Mouse (Mus musculus): ENCODE measurements around the gene Lrrc75b. TPM values are rescaled to one million over a fixed set of nuclear protein-coding genes. Genes with fewer than 3 reads are reported as not detected.

Lrrc75b gene
- total and polyA plus RNA-seq, 2 experiments from 2014 or later: 37.5 to 41.4 TPM

DNA sequence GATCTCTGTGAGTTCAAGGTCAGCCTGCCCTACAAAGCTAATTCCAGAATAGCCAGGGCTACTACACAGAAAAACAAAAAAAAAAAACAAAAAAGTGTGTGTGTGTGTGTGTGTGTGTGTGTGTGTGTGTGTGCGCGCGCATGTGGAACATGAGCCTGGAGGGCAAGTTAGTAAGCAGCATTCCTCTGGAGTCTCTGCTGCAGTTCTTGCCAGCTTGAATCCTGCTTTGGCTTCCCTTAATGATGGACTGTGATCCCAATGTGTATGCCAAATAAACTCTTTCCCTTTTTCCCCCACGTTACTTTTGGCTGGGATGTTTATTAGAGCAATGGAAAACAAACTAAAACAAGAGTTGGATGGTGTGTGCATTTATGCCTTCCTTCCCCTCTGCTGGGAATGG, 38.5 kb downstream of the Lrrc75b start:
- H3K36me3 ChIP-seq (ENCODE audit: insufficient read depth, low read length): peaks cover 23% of the 10 kb centered on the region
- 94% methylated on average over 4 of the region's 4 CpGs for WGBS
- no peak for TF ChIP-seq CTCF (IDR thresholded peaks at IDR 0.05)
- no peak overlapping the region for H3K4me2 ChIP-seq (ENCODE audit: low read depth, low read length, poor library complexity, severe bottlenecking)
- ATAC-seq (ENCODE audit: low FRiP score) (no peak), DNase-seq (ENCODE audit: low spot score) (no peak)
- H3K27ac ChIP-seq (ENCODE audit: low read depth, low read length): no peak overlapping the region
- H3K9me3 ChIP-seq (ENCODE audit: low read length): no peaks in the 10 kb centered on the region
- no peak overlapping the region for H3K4me3 ChIP-seq (ENCODE audit: low read depth, low read length)
- no peak overlapping the region for H3K9ac ChIP-seq (replicated peaks; ENCODE audit: low read length, poor library complexity, severe bottlenecking)
- no peaks in the 10 kb centered on the region for H3K27me3 ChIP-seq (ENCODE audit: insufficient read depth, low read length)
- H3K4me1 ChIP-seq (ENCODE audit: insufficient read depth, low read length): peaks cover 6% of the 10 kb centered on the region; the same call in 1 of the 2 replicates

GRCm38 (mm10) chr10:75520581-75520980, 39.5 kb downstream of the Lrrc75b start:
- Histone ChIP-seq H3K4me3 (ENCODE audit: low read depth, low read length) (no peak overlapping the region), H3K4me2 (ENCODE audit: low read depth, low read length, poor library complexity, severe bottlenecking) (no peak overlapping the region), H3K9ac (replicated peaks; ENCODE audit: low read length, poor library complexity, severe bottlenecking) (no peak overlapping the region), H3K27ac (ENCODE audit: low read depth, low read length) (no peak overlapping the region), H3K36me3 (ENCODE audit: insufficient read depth, low read length) (peaks cover 18% of the 10 kb centered on the region), H3K9me3 (ENCODE audit: low read length) (no peaks in the 10 kb centered on the region), H3K4me1 (ENCODE audit: insufficient read depth, low read length) (peaks cover 12% of the 10 kb centered on the region), H3K27me3 (ENCODE audit: insufficient read depth, low read length) (no peaks in the 10 kb centered on the region)
- no peak for DNase-seq (ENCODE audit: low spot score)
- WGBS: 92% methylated on average over 5 of the region's 5 CpGs
- ATAC-seq (ENCODE audit: low FRiP score): no peak
- no peak for TF ChIP-seq CTCF (IDR thresholded peaks at IDR 0.05)

DNA sequence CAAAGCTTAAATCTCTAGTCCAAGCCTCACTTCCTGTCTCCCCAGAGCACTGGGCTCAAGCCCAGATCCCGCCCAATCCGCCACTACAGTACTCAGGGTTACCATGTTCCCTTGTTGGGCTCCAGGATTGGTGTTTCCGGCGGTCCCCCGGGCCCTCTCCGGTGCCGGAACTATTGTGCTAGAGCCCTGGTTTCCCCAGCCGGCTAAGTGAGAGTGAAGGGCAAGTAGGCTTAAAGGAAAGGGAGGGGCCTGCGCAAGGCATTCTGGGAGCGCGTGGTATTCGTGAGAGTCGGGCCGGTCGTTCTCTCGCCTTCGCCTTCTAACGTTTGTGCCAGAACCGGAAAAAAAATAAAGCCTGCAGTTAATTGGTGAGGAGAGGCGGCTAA, 42.4 kb downstream of the Lrrc75b start, which contains the start of gene Gucd1:
Gucd1 (minus strand) TSS at position 215 of the 386 bp plus-strand sequence.
- peak; percentile 95 for ATAC-seq (ENCODE audit: low FRiP score)
- peak within 1 kb of the TSS; percentile 92 for H3K27ac ChIP-seq (ENCODE audit: low read depth, low read length)
- peak; percentile 98 for DNase-seq (ENCODE audit: low spot score)
- peak within 1 kb of the TSS; percentile 89 for H3K4me3 ChIP-seq (ENCODE audit: low read depth, low read length)
- H3K27me3 ChIP-seq (ENCODE audit: insufficient read depth, low read length): no peaks in the 10 kb centered on the region
- peak; percentile 25; the same call in 1 of the 2 replicates for TF ChIP-seq CTCF (IDR thresholded peaks at IDR 0.05)
- H3K36me3 ChIP-seq (ENCODE audit: insufficient read depth, low read length): peaks cover 12% of the 10 kb centered on the region
- under 1% methylated on average over 20 of the region's 20 CpGs for WGBS
- H3K9me3 ChIP-seq (ENCODE audit: low read length): no peaks in the 10 kb centered on the region
- H3K9ac ChIP-seq (replicated peaks; ENCODE audit: low read length, poor library complexity, severe bottlenecking): peak within 1 kb of the TSS; percentile 89
- peaks cover 12% of the 10 kb centered on the region for H3K4me1 ChIP-seq (ENCODE audit: insufficient read depth, low read length)
- peak within 1 kb of the TSS; percentile 84 for H3K4me2 ChIP-seq (ENCODE audit: low read depth, low read length, poor library complexity, severe bottlenecking)

DNA sequence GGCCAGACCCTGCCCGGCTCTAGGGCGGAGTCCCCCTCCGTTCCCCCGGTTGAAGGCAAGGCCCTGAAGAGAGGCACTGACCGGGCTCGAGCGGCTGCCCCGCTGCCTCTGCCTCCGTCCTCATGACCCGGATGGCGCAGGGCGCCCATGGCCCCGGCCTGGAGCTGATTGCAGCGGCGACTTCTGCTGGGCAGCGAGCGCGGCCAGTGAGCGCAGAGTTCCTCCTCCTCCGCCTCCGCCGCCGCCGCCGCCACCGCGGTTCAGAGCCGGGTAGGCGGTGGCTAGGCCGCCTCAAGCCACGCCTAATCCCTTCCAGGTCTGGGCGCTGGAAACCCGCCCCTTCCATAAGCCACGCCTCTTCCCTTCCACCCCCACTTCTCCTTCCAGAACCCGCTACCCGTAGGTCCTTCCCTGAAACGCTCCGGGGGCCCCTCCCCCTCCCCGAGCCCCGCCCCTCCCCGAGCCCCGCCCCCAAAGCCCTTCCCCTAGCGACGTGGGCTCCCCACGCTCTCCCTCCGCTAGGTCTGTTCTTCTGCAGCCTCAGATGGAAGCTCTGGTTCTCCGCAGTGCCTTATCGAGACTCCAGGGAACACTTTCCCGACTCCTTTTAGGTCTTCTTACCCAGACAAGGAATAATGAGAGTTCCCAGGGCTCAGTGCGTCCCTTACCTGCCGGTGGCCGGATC, 42.9 kb downstream of the Lrrc75b start, which contains the start of gene Snrpd3:
Snrpd3 (plus strand) TSS at position 479 of the 685 bp plus-strand sequence.
- peak; percentile 94 for ATAC-seq (ENCODE audit: low FRiP score)
- under 1% methylated on average over 45 of the region's 52 CpGs for WGBS
- H3K9me3 ChIP-seq (ENCODE audit: low read length): no peaks in the 10 kb centered on the region
- H3K27me3 ChIP-seq (ENCODE audit: insufficient read depth, low read length): no peaks in the 10 kb centered on the region
- peak; percentile 98 for DNase-seq (ENCODE audit: low spot score)
- H3K27ac ChIP-seq (ENCODE audit: low read depth, low read length): peak within 1 kb of the TSS; percentile 92
- peaks cover 12% of the 10 kb centered on the region for H3K4me1 ChIP-seq (ENCODE audit: insufficient read depth, low read length)
- H3K4me2 ChIP-seq (ENCODE audit: low read depth, low read length, poor library complexity, severe bottlenecking): peak within 1 kb of the TSS; percentile 84
- H3K9ac ChIP-seq (replicated peaks; ENCODE audit: low read length, poor library complexity, severe bottlenecking): peak within 1 kb of the TSS; percentile 89
- no peak for TF ChIP-seq CTCF (IDR thresholded peaks at IDR 0.05)
- H3K36me3 ChIP-seq (ENCODE audit: insufficient read depth, low read length): peaks cover 12% of the 10 kb centered on the region
- H3K4me3 ChIP-seq (ENCODE audit: low read depth, low read length): peak within 1 kb of the TSS; percentile 89

DNA sequence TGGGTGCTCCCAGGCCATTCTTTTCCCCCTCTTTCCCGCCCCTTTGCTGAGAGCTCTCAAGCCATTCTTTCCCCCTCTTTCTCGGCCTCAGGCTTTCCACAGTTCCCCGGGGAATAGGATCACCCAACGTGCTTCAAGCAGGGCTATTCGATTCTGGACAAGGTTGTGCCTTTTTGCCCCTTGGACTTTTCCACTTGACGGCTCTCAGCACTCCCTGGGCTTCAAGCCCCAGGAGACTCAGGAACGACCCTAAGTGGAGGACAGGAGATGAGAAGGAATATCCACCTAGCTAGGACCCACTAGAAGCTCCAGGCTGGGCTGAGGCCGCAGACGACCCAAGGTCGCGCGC, 43.4 kb downstream of the Lrrc75b start:
- DNase-seq (ENCODE audit: low spot score): peak; percentile 20
- H3K36me3 ChIP-seq (ENCODE audit: insufficient read depth, low read length): peaks cover 13% of the 10 kb centered on the region
- peak overlapping the region; percentile 89 for H3K9ac ChIP-seq (replicated peaks; ENCODE audit: low read length, poor library complexity, severe bottlenecking)
- peak overlapping the region; percentile 92 for H3K27ac ChIP-seq (ENCODE audit: low read depth, low read length)
- H3K4me3 ChIP-seq (ENCODE audit: low read depth, low read length): peak overlapping the region; percentile 89
- ATAC-seq (ENCODE audit: low FRiP score): no peak
- no peak for TF ChIP-seq CTCF (IDR thresholded peaks at IDR 0.05)
- WGBS: under 1% methylated on average over 12 of the region's 12 CpGs
- no peaks in the 10 kb centered on the region for H3K27me3 ChIP-seq (ENCODE audit: insufficient read depth, low read length)
- H3K4me2 ChIP-seq (ENCODE audit: low read depth, low read length, poor library complexity, severe bottlenecking): peak overlapping the region; percentile 84
- H3K9me3 ChIP-seq (ENCODE audit: low read length): no peaks in the 10 kb centered on the region
- peaks cover 12% of the 10 kb centered on the region for H3K4me1 ChIP-seq (ENCODE audit: insufficient read depth, low read length)

DNA sequence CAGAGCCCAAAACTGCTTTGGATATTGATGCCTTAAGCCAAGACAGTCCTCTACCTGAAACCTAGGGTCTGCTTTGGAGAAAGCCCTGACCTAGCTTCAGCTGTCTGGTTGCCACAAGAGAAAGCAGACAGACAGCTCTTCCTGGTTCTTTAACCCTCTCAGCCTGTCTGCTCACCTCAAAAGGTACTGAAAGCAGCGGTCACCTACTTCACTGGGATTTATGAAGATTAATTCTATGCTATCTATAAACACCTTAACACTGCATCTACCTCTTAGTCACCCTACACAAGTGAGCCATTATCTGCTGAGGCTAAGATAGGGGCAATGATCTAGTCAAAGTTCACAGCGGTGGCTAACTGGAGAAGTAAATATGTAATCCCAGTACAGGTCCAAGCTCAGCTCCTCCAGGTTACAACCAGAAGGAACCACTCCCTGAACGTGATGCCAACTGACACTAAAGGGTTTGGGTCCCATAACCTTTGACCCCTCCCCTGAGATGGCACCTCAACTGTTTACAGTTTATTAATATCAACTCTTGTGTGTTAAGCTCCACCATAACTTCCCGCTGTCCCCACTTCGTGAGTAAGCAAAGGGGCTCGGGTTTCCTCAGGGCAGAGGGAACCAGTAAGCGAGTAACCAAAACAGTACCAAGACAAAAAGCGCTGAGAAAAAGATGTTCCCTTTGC, 43.9 kb downstream of the Lrrc75b start:
- Histone ChIP-seq H3K36me3 (ENCODE audit: insufficient read depth, low read length) (peaks cover 14% of the 10 kb centered on the region), H3K27ac (ENCODE audit: low read depth, low read length) (peak overlapping the region; percentile 92), H3K27me3 (ENCODE audit: insufficient read depth, low read length) (no peaks in the 10 kb centered on the region), H3K4me1 (ENCODE audit: insufficient read depth, low read length) (peaks cover 12% of the 10 kb centered on the region), H3K4me2 (ENCODE audit: low read depth, low read length, poor library complexity, severe bottlenecking) (peak overlapping the region; percentile 84), H3K4me3 (ENCODE audit: low read depth, low read length) (peak overlapping the region; percentile 89), H3K9ac (replicated peaks; ENCODE audit: low read length, poor library complexity, severe bottlenecking) (peak overlapping the region; percentile 89), H3K9me3 (ENCODE audit: low read length) (no peaks in the 10 kb centered on the region)
- WGBS: 31% methylated on average over 8 of the region's 8 CpGs
- DNase-seq (ENCODE audit: low spot score): no peak
- ATAC-seq (ENCODE audit: low FRiP score): no peak
- no peak for TF ChIP-seq CTCF (IDR thresholded peaks at IDR 0.05)

All from midbrain, postnatal 0 days (tissue).